Mouse (Mus musculus) midbrain, embryonic 10.5 days (tissue): ENCODE measurements at regions not wholly inside any gene's neighbourhood (a gene's known extent, or its start where the extent isn't known, plus 50 kb on each side); places are given as distances from the start of the nearest gene placed in this dataset.

Source experiments
- DNase-seq: peaks from one replicate; pipeline ENCODE4 v3.0.0-alpha.2; 2017; ENCODE audit warnings: low spot score
- H3K27ac ChIP-seq: fragments of 300-500 bp; sonication (generic); replicated peaks from 2 replicates; pipeline ENCODE4 v1.5.1; 2016; ENCODE audit warnings: mild to moderate bottlenecking
- H3K27me3 ChIP-seq: fragments of 300-500 bp; sonication (generic); 2 replicates; pipeline ENCODE4 v1.6.1; 2016; ENCODE audit warnings: low read depth, mild to moderate bottlenecking; ENCODE audit not compliant: poor library complexity, severe bottlenecking
- H3K36me3 ChIP-seq: fragments of 300-500 bp; sonication (generic); 2 replicates; pipeline ENCODE4 v1.6.1; 2016; ENCODE audit warnings: mild to moderate bottlenecking, moderate library complexity
- H3K4me1 ChIP-seq: fragments of 300-500 bp; sonication (generic); 2 replicates; pipeline ENCODE4 v1.6.1; 2016
- H3K4me3 ChIP-seq: fragments of 300-500 bp; sonication (generic); 2 replicates; pipeline ENCODE4 v1.5.1; 2016; ENCODE audit warnings: mild to moderate bottlenecking, moderate library complexity
- H3K9me3 ChIP-seq: fragments of 300-500 bp; sonication (generic); replicated peaks from 2 replicates; pipeline ENCODE4 v1.6.1; 2016; ENCODE audit warnings: mild to moderate bottlenecking
- WGBS: fragments of 180-500 bp; shearing (Covaris S2); methylation state at CpG from one replicate; pipeline ENCODE4 v1.1.7; 2016; 5-methylcytosine and 5-hydroxymethylcytosine counted together

GRCm38 (mm10) chr6:17201916-17202636 is 78.9 kb upstream of the Cav2 start:
- no peaks in the 10 kb centered on the region for H3K9me3 ChIP-seq
- no peak overlapping the region for H3K27ac ChIP-seq
- H3K4me1 ChIP-seq, result peaks cover 10% of the 10 kb centered on the region
- H3K36me3 ChIP-seq, result no peaks in the 10 kb centered on the region
- H3K4me3 ChIP-seq, result no peak overlapping the region
- H3K27me3 ChIP-seq, result no peaks in the 10 kb centered on the region
- 85% methylated on average over 6 of the region's 6 CpGs for WGBS
- DNase-seq, result no peak

- no peak for DNase-seq
- H3K27me3 ChIP-seq, result no peaks in the 10 kb centered on the region
- no peak overlapping the region for H3K27ac ChIP-seq
- H3K4me1 ChIP-seq, result peaks cover 10% of the 10 kb centered on the region
- 93% methylated on average over 5 of the region's 5 CpGs for WGBS
- no peak overlapping the region for H3K4me3 ChIP-seq
- no peaks in the 10 kb centered on the region for H3K9me3 ChIP-seq
- no peaks in the 10 kb centered on the region for H3K36me3 ChIP-seq
Observed at GRCm38 (mm10) chr6:17203302-17203701, 77.7 kb upstream of the Cav2 start.

- Histone ChIP-seq H3K9me3 (no peaks in the 10 kb centered on the region), H3K4me1 (peaks cover 10% of the 10 kb centered on the region), H3K27ac (no peak overlapping the region), H3K27me3 (no peaks in the 10 kb centered on the region), H3K4me3 (no peak overlapping the region), H3K36me3 (no peaks in the 10 kb centered on the region)
- WGBS, result 52% methylated on average over 9 of the region's 9 CpGs
- DNase-seq, result no peak
Observed at GRCm38 (mm10) chr6:17203900-17204686, 76.9 kb upstream of the Cav2 start.

DNA sequence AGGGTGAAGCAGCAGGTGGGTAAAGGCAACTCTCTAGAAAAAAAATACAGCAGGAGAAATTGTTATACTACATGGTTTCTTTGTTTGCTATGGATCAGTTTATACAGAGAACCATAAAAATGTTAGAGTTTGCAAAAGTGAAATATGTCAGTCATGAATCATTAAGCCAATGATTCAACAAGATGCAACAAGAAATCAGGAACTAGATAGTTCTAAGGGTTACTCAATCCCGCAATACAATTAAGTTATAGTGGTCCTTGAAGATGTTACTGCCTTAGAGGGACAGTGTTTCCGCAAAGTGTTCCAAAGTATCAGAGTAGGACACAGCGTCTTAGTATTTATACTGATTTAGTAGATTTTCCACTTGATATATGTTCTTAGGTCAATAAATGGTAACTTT is 74.1 kb upstream of the Cav2 start:
- H3K9me3 ChIP-seq, result no peaks in the 10 kb centered on the region
- H3K36me3 ChIP-seq, result no peaks in the 10 kb centered on the region
- no peak for DNase-seq
- no peak overlapping the region for H3K4me3 ChIP-seq
- H3K4me1 ChIP-seq, result peaks cover 13% of the 10 kb centered on the region
- 96% methylated on average over 3 of the region's 3 CpGs for WGBS
- H3K27me3 ChIP-seq, result no peaks in the 10 kb centered on the region
- no peak overlapping the region for H3K27ac ChIP-seq

DNA sequence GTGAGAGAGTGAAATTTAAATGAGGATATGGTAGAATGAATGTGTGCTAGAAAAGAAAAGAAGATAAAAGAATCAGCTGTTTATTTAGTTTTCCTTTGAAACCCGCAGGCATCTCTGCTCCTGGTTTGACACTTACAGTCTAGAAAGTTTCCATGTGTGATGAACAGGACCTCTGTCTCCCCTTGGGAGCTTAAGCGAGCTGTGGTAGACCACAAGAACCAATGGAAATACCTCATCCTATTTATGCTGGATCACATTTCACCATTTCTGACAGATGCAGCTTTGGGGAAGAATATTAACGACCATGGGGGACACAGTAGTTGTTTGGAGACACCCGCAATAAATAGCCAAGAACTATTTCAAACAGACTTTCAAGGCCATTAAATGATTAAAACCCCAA is 71.2 kb upstream of the Cav2 start:
- Histone ChIP-seq H3K4me1 (peaks cover 3% of the 10 kb centered on the region; the same call in 1 of the 2 replicates), H3K36me3 (no peaks in the 10 kb centered on the region), H3K27ac (no peak overlapping the region), H3K9me3 (no peaks in the 10 kb centered on the region), H3K4me3 (no peak overlapping the region), H3K27me3 (no peaks in the 10 kb centered on the region)
- 72% methylated on average over 4 of the region's 4 CpGs for WGBS
- DNase-seq, result no peak

DNA sequence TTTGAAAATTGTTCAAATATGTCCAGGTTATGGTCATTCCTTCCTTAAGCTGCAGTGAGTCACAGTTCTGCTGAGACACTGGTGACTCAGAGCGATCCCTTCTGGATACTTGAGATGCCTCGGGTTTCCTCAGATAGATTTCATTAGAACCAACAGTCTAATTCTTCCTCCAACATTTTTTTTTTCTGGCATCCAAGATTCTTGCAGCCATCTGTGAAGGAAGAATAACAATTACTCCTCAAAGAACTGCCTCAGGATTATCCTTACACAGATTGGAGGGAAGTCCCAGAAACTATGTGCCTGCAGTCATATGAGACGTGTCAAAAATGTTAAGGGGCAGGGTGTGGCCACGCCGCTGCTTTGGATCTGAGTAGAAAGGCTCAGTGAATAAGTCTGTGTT is 69.6 kb upstream of the Cav2 start:
- 75% methylated on average over 5 of the region's 5 CpGs for WGBS
- no peak overlapping the region for H3K27ac ChIP-seq
- no peak for DNase-seq
- H3K9me3 ChIP-seq, result no peaks in the 10 kb centered on the region
- no peaks in the 10 kb centered on the region for H3K27me3 ChIP-seq
- H3K4me3 ChIP-seq, result no peak overlapping the region
- peaks cover 3% of the 10 kb centered on the region; the same call in 1 of the 2 replicates for H3K4me1 ChIP-seq
- no peaks in the 10 kb centered on the region for H3K36me3 ChIP-seq

GRCm38 (mm10) chr6:17214774-17215173 is 66.2 kb upstream of the Cav2 start:
- peaks cover 3% of the 10 kb centered on the region; the same call in 1 of the 2 replicates for H3K4me1 ChIP-seq
- no peaks in the 10 kb centered on the region for H3K9me3 ChIP-seq
- no peak overlapping the region for H3K4me3 ChIP-seq
- DNase-seq, result no peak
- WGBS, result 69% methylated on average over 9 of the region's 9 CpGs
- no peaks in the 10 kb centered on the region for H3K27me3 ChIP-seq
- H3K27ac ChIP-seq, result no peak overlapping the region
- H3K36me3 ChIP-seq, result no peaks in the 10 kb centered on the region

GRCm38 (mm10) chr6:17216442-17216841 is 64.5 kb upstream of the Cav2 start:
- Histone ChIP-seq H3K27me3 (no peaks in the 10 kb centered on the region), H3K9me3 (no peaks in the 10 kb centered on the region), H3K4me3 (no peak overlapping the region), H3K4me1 (peaks cover 1% of the 10 kb centered on the region; the same call in 1 of the 2 replicates), H3K36me3 (no peaks in the 10 kb centered on the region), H3K27ac (no peak overlapping the region)
- no peak for DNase-seq
- 84% methylated on average over 1 of the region's 1 CpGs for WGBS

- Histone ChIP-seq H3K27ac (no peak overlapping the region), H3K27me3 (no peaks in the 10 kb centered on the region), H3K4me1 (no peaks in the 10 kb centered on the region), H3K4me3 (no peak overlapping the region), H3K9me3 (no peaks in the 10 kb centered on the region), H3K36me3 (no peaks in the 10 kb centered on the region)
- WGBS, result 82% methylated on average over 2 of the region's 2 CpGs
- DNase-seq, result no peak
Observed at GRCm38 (mm10) chr6:17223744-17224143, 57.2 kb upstream of the Cav2 start.

GRCm38 (mm10) chr6:17224852-17225251 is 56.1 kb upstream of the Cav2 start:
- DNase-seq, result no peak
- 88% methylated on average over 5 of the region's 5 CpGs for WGBS
- Histone ChIP-seq H3K9me3 (no peaks in the 10 kb centered on the region), H3K27me3 (no peaks in the 10 kb centered on the region), H3K4me3 (no peak overlapping the region), H3K27ac (no peak overlapping the region), H3K4me1 (no peaks in the 10 kb centered on the region), H3K36me3 (no peaks in the 10 kb centered on the region)

- DNase-seq, result no peak
- no peaks in the 10 kb centered on the region for H3K36me3 ChIP-seq
- H3K4me3 ChIP-seq, result no peak overlapping the region
- no peaks in the 10 kb centered on the region for H3K4me1 ChIP-seq
- 88% methylated on average over 6 of the region's 6 CpGs for WGBS
- no peak overlapping the region for H3K27ac ChIP-seq
- H3K27me3 ChIP-seq, result no peaks in the 10 kb centered on the region
- no peaks in the 10 kb centered on the region for H3K9me3 ChIP-seq
Observed at GRCm38 (mm10) chr6:17226483-17226882, 54.5 kb upstream of the Cav2 start.
